Mouse (Mus musculus) gastrocnemius, postnatal 25 days (tissue): ENCODE measurements around the gene Pck2. TPM values are rescaled to one million over a fixed set of nuclear protein-coding genes. Genes with fewer than 3 reads are reported as not detected.

Experiments used
- DNase-seq: peaks from one replicate; pipeline ENCODE4 v3.0.0; 2022
- total RNA-seq, 2 experiments: library from RNA; stranded (reverse); gene quantifications; 1 replicate in 1 of 2; 2 replicates in 1 of 2; pipeline ENCODE4 v1.2.3; 2021

Gene Pck2
- total RNA-seq, 2 experiments from 2014 or later = 4.7 to 6.9 TPM

DNA sequence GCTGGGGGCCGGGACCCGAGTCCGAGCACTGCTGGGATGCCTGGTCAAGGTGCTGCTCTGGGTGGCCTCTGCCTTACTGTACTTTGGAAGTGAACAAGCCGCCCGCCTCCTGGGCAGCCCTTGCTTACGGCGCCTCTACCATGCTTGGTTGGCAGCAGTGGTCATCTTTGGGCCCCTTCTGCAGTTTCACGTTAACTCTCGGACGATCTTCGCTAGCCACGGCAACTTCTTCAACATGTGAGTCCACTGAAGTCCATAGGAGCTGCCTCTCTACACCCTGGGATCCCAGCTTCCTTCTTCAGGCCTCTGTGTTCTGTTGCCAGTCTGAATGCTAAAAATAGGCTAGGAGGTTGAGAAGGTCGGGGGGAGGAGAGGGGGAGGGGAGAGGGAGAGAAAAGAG, 35.6 kb downstream of the Pck2 start:
- peak; percentile 38 for DNase-seq

DNA sequence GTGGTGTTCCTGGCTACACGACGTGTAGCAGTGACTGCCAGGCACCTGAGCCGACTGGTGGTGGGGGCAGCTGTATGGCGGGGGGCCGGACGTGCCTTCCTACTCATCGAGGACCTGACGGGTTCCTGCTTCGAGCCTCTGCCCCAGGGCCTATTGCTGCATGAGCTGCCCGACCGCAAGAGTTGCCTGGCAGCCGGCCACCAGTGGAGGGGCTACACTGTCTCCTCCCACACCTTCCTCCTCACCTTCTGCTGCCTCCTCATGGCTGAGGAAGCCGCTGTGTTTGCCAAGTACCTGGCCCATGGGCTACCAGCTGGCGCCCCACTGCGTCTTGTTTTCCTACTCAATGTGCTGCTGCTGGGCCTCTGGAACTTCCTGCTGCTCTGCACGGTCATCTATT, 36.3 kb downstream of the Pck2 start:
- DNase-seq = peak; percentile 61

DNA sequence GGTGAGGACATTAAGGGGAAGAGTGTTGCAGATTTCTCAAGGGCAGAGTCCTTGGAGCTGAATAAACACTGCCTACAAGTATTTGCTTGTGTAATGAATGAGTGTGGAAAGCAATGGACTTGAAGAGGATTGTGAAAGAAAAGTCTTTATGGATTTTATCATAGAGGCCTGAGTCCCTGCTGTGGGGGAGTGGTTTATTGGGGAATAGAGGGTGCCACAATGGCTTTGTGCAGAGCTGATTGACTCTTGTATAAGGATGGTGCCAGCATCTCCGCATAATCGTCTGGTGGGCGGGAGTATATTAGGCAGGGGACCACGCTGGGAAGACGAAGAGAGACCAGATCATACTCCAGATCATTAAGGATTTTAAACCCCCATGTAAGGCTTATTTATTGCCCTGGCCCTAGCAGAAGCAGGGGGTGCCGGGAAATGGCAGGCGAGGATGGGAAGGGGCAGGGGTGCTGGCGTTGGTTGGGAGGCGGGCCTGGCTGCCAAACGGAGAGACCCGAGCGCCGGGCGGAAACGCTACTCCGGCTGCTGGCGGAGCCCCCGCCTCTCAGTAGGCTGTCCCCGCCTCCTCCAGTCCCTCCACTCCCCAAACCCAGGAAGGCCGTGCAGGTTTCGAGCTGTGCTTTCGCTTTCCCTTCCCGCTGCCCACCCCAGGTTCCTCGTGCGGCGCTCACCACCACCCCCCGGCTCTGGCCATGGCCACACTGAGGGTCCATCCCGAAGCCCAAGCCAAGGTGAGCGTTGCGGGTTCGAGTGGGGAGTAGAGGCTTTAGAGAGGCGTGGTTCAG, 38.0 kb downstream of the Pck2 start, which contains the start of gene Psme1:
TSS of gene Psme1 (plus strand) at position 253 of the 797 bp plus-strand sequence.
- peak; percentile 79 for DNase-seq

DNA sequence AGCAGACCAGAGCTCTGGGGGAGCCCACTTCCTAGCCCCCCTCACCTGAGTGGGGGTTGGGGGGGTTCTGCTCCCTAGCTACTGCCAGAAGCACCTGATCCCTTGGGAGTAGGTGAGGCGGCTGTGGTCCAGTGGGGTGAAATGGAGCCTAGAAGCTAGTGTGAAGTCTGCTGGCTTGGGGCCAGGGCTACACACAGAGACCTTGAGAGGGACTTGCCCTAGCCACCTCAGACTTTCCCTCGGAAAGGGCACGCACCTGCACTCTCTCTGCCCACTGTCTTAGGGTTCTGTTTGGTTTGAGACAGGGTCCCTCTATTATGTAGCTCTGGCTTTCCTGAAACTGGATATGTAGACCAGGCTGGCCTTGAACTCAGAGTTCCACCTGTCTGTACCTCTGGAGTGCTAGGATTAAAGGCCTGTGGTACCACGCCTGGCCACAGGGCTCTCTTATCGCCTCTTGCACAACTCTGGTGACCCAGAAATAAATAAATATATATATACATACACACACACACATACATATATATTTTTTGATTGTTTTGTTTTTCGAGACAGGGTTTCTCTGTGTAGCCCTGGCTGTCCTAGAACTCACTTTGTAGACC, 38.7 kb downstream of the Pck2 start:
- no peak for DNase-seq

DNA sequence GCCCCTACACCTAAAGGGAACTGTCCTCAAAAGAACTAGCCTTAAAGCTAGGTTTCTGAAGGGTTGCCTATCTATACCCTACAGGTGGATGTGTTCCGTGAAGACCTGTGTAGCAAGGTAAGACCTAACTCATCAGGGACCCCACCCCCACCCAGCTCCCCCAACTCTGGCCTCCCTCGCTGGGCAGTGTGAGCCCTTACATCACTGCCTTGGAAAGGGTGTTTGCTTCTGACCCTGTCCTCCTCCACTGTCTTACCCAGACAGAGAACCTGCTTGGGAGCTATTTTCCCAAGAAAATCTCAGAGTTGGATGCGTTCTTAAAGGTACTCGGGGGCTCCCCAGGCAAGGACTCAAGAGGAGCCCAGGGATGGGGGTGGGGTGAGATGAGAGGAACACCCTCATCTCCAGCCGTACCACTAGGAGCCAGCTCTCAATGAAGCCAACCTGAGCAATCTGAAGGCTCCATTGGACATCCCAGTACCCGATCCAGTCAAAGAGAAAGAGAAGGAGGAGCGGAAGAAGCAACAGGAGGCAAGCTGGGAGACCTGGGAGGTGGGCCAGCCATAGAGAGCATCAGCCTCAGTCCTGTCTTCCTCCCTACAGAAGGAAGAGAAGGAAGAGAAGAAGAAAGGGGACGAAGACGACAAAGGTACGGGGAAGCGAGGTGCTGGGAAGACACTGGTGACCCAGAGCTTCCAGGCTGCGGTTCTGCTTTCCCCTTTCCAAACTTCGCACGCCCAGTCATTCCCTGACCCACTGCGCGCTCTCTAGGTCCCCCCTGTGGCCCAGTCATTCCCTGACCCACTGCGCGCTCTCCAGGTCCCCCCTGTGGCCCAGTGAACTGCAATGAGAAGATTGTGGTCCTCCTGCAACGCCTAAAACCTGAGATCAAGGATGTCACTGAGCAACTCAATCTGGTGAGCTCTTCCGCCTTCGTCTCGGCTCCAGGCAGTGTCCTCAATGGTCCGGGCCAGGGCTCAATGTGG, 39.7 kb downstream of the Pck2 start:
- DNase-seq = no peak

DNA sequence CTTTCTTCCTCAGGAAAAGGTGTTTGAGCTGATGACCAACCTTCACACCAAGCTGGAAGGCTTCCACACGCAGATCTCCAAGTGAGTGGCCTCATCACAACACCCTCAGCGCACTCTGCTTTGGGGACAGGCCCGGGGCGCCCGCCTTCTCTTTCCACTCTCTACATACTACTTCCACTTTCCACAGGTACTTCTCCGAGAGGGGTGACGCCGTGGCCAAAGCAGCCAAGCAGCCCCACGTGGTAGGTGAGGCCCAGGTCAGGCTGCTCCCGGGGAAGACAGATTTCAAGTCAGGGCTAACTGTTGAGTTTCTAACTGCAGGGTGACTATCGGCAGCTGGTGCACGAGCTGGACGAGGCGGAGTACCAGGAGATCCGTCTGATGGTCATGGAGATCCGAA, 40.7 kb downstream of the Pck2 start:
- DNase-seq = no peak

DNA sequence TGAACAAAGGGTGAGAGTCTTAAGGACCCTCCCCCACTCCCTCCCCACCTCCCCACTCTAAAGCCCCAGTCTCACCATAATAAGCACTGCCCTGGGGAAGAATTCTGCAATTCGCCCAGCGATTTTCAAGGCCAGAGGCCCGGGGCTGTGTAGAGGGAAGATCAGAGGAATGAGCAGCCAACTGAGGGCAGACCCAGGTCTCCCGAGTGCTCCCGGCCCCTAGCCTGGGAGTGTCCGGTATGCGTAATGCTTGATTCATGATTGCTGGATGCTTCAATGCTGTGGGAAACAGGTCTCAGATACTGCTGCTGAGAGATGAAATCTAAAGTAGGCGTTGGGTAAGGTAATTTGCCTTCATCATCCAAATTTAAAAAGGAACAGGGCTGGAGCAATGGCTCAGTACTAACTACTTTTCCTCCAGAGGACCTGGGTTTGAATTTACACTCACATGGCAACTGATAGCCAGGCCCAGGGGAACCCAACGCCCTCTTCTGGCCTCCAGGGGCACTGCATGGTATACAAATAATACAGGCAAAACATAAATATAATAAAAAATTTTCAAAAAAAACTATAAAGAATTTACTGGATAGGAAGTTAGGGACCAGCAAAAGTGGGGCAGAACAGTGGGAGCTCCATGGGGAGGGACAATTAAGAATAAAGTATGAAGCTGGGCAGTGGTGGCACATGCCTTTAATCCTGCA, 42.1 kb downstream of the Pck2 start:
- DNase-seq = no peak

DNA sequence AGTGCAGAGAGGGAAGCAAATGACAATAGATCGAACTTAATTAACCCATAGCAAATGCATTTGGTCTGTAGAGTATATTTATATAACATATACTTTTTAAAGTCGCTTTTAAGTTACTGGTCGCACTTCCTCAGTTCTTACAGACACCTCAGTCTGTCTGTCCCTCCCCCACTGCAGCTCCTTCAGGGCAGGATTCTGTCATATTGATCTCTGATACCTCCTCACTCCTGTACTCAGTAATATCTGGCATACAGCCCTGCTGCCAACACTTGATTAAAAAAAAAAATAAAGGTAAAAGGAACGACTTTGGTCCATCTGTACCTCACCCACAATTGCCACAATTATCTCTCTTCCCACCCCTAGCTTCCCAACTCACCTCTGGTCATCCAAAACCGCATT, 44.2 kb downstream of the Pck2 start:
- no peak for DNase-seq

DNA sequence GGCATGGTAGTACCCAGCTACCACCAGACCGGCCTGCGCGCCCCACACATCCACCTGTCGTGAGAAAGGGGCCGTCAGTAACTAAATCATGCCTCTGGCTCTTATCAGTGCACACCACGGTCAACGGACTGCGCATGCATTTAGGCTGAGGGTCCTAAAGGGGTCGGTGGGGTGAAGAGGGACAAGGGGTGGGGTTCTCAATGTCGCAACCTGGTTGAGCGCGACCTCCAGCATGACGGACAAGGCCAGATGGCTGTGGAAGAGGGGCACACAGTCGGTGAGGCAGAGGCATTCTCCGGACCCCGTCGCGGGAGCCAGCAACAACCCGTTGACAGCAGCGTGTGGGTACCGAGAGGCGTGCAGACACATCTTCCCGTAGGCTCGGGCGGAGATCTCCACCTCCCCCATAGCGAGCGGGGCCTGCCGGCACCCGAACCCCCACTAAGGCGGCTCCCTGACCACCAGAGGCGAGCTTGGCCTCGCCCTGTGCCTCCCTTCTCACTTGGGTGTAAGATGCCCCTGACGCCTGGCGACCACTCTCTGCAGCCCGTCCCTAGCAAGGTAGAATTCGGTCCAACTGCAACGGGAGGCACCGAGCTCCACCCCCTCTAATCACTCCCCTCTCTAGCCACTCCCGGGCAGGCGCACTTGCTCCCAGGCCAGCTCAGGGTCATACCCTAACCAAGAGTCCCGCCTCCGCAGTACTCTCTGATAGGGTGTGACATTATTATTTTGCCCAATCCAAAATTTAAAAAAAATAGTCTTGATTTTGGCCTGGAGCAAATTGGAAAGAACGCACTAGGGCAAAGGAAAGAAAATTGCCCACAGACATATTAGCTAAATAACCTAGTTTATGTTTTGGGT, 44.9 kb downstream of the Pck2 start, which contains the start of gene Emc9:
TSS of gene Emc9 (minus strand) at position 601 of the 864 bp plus-strand sequence.
- peak; percentile 83 for DNase-seq

DNA sequence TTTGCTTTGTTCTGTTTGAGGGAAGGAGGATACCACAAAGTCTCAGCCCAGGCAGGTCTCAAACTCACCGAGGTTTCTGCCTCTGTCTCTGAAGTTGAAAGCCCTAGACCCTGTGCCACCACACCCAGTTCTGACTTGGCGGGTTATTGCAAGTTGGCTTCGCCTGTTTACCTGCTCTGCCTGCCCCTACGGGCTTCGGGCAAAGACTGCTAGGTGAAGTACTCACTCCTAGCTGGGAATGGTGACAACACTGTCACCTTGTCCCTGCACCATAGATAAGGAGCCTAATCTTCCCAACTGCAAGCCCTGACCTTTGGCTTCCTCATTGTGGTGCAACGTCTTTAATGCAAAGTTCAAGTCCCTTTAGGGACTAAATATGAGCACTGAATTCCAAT, 45.5 kb downstream of the Pck2 start:
- no peak for DNase-seq

DNA sequence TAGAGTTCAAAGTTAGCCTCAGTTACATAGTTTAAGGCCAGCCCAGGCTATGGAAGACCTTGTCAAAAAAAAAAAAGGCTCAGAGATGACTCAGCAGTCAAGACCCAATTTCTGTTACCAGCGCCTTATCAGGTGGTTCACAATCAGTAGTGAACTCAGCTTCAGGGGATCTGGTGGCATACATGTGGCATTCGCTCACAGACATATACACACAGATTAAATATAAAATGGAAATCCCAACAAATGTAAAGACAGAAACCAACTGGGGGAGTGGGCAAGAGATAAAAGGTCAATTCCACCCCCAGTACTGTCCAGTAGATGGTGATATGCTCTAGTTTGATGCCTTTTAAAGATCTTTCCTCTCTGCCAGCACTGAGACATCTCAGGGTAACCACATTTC, 46.1 kb downstream of the Pck2 start:
- no peak for DNase-seq

DNA sequence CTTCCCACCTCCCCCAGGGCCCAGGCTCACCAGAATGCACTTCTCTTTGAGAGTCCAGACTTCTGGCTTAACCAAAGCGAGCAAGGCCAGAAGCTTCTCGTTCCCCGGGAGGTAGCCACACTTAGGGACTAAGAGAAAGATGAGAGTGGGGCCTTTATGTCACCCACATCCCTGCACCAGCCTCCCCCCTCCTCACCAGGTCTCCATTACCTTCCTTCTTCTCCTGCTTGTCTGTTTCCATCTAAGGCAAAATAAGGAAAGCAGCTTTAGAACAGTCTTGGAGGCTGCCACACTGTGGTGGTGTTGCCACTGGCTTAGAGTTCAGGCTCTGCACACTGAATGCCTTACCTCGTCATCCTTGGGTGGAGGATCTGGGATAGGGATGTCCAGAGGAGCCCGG, 49.2 kb downstream of the Pck2 start:
- DNase-seq = no peak

DNA sequence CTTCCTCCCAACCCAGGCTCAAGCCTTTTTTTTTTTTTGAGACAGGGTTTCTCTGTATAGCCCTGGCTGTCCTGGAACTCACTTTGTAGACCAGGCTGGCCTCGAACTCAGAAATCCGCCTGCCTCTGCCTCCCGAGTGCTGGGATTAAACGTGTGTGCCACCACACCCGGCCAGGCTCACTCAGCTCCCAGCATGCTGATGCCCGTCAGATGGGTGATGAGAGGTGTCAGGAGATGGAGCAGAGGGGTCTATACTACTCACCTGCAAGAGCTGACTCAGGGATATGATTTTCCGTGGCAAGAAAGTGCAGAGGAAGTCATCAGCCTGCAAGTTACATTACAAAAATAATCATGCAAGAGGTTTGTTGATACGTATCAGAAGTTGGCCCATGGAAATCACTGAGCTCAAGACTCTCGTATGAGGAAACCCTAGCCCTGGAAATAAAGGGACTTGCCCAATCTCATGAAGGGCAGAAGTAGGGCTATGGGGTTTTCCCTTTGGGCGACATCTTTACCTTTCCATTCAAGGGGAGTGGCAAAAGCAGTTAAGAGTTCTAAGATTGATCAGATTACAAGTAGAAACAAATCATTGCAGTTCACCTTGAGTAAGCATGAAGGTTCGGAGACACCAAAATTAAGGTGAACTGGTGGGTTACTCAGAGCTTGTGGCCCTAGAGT, 49.8 kb downstream of the Pck2 start:
- no peak for DNase-seq

DNA sequence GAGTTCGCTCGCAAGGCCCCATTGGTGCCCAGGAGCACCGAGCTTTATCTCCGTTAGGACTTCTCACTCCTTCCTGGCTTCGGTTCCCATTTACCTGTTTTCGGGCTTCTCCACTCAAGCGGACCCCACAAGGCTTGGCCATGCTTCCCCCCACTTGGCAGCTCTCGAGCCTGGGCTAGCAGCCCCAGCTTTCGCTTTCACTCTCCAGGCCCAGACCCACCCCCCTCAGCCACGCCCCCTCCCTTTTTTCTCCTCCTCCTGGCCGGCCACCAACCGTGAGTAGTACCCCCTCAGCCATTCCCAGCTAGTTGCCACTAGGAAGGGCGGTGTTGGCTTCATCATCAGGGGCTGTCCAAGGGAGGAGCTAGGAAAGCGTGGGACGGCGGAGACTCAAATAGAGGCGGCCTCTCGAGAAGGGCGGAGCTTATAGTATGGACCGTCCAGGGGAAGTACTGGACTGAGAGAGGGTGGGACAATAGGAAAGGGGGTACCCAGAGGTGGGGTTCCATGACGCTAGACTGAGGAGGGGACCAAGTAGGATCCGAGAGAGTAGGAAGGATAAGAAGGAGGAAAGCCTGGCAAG, 50.8 kb downstream of the Pck2 start, which contains the start of gene Psme2:
TSS of gene Psme2 (minus strand) at position 366 of the 583 bp plus-strand sequence.
- DNase-seq = peak; percentile 96

DNA sequence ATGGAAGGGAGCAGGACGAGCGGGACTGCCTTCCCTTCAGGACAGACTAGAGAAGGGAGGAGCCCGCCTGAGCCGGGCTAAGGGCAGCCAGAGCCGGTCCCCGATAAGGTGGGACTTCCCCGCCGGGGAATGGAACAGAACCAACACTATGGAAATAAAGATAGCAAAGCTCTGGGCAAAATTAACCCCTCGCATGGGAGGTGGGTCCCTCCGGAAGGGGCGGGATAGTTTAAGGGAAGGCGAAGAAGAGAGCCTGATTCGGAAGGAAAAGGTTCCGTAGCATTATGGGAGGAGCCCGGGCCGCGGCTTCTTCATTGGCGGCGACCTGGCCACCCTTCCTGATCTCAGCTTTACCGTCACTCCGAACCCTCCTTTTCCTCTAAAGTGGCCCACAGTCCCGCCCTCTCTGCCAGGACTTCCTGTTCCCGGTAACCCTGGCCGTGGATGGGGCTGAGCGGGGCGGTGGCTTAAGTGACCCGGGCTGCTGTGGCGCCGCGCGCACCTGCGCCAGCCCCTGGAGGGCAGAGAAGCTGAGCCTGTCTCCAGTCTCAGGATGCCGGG, 51.3 kb downstream of the Pck2 start, which contains the start of gene Rnf31:
TSS of gene Rnf31 (plus strand) at position 378 of the 561 bp plus-strand sequence.
- DNase-seq = peak; percentile 97

DNA sequence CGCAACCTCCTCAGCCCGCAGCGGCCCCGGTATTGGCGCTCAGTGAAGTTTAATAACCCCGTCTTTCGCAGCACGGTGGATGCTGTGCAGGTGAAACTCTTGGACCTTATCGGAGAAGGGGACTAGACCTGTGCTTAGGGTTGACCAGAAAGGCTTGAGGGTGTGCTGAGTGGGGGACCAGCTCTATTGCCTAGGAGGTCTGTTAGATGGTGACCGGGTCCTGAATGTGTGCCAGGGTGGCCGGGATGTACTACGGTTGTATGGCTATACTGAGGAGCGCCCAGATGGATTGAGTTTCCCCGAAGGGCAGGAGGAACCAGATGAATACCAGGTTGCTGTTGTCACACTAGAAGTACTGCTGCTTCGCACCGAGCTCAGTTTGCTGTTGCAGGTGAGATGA, 52.2 kb downstream of the Pck2 start:
- DNase-seq = no peak

DNA sequence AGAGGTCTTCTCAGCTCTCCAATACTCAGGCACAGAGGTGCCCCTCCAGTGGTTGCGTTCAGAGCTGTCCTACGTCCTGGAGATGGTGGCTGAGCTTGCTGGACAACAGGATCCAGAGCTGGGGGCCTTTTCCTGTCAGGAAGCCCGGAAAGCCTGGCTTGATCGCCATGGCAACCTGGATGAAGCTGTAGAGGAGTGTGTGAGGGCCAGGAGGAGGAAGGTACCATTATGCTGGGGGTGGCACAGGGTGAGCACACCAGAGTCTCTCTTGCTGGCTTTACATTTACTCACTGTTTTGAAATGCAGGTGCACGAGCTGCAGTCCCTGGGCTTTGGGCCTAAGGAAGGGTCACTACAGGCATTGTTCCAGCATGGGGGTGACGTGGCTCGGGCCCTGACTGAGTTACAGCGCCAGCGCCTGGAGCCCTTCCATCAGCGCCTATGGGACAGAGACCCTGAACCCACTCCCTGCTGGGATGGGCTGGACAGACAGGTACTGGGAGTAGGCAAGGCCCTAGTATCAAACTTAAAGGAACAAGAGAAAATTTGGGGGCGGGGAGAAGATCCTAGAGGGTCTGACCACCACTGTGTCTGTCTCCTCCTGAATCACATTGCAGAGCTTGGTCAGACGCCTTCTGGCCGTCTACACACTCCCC, 56.1 kb downstream of the Pck2 start:
- DNase-seq = no peak

DNA sequence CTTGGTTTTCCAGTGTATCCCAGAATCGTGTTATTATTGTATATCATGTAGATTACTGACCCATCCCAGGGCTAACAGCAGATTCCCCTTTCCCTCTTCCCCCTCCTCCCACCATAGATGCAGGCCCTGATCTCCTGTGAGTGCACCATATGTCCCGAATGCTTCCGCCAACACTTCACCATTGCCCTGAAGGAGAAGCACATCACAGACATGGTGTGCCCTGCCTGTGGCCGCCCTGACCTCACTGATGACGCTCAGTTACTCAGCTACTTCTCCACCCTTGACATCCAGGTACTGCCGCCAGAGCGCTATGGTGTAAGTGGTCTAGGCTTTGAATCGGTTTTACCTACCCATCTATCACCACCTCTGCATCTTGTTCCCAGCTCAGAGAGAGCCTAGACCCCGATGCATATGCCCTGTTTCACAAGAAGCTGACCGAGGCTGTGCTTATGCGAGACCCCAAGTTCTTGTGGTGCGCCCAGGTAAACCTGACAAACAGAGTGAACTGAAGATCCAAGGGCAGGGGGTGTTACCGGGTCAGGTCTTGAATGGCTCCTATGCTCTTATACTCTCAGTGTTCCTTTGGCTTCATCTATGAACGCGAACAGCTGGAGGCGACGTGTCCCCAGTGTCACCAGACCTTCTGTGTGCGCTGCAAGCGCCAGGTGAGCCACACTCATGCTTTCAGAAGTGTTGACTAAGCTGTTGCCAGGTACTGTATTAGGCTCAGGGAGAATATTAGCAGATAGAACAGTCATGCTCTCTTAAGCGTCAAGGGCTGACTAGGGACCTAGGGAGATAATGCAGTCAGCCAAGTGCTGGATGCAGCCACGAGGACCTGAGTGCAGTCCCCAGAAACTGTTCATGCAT, 58.7 kb downstream of the Pck2 start:
- no peak for DNase-seq
